Mouse (Mus musculus) stomach, embryonic 16.5 days (tissue): ENCODE measurements around the gene Adgrl1. TPM values are rescaled to one million over a fixed set of nuclear protein-coding genes. Genes with fewer than 3 reads are reported as not detected.
"Not testable (repeated sequence)": the region's sequence is repeated elsewhere in the genome, so short reads cannot be mapped to it uniquely, and the experiment has no call there.

Experiments used
- ATAC-seq: fragments of 200-750 bp; cut with Nextera tagmentation; 2 replicates; pipeline ENCODE4 v1.8.0; 2017; ENCODE audit warnings: moderate number of reproducible peaks, moderate TSS enrichment; ENCODE audit not compliant: insufficient read depth, low FRiP score
- H3K27ac ChIP-seq: fragments of 300-500 bp; sonication (generic); 2 replicates; pipeline ENCODE4 v1.5.1; 2014; ENCODE audit warnings: low read length
- H3K27me3 ChIP-seq: fragments of 300-500 bp; sonication (generic); 2 replicates; pipeline ENCODE4 v1.6.1; 2014; ENCODE audit warnings: low read length, control low read depth, mixed read lengths; ENCODE audit not compliant: control insufficient read depth, insufficient read depth
- H3K36me3 ChIP-seq: fragments of 300-500 bp; sonication (generic); 2 replicates; pipeline ENCODE4 v1.6.1; 2014; ENCODE audit warnings: low read length; ENCODE audit not compliant: control insufficient read depth, insufficient read depth
- H3K4me1 ChIP-seq: fragments of 300-500 bp; sonication (generic); 2 replicates; pipeline ENCODE4 v1.6.1; 2014; ENCODE audit warnings: low read length, control low read depth, mixed read lengths; ENCODE audit not compliant: control insufficient read depth, insufficient read depth
- H3K4me2 ChIP-seq: fragments of 300-500 bp; sonication (generic); 2 replicates; pipeline ENCODE4 v1.6.1; 2014; ENCODE audit warnings: low read depth, low read length, mixed read lengths
- H3K4me3 ChIP-seq: fragments of 300-500 bp; sonication (generic); replicated peaks from 2 replicates; pipeline ENCODE4 v1.5.1; 2014; ENCODE audit warnings: mild to moderate bottlenecking, low read length
- H3K9ac ChIP-seq: fragments of 300-500 bp; sonication (generic); 2 replicates; pipeline ENCODE4 v1.6.1; 2014; ENCODE audit warnings: low read length
- H3K9me3 ChIP-seq: fragments of 300-500 bp; sonication (generic); replicated peaks from 2 replicates; pipeline ENCODE4 v1.6.1; 2016; ENCODE audit warnings: low read length, control low read depth; ENCODE audit not compliant: control insufficient read depth
- whole genome bisulfite sequencing: fragments of 180-500 bp; shearing (Covaris S2); extraction: QIAGEN DNeasy Blood & Tissue Kit; methylation state at CpG from one replicate; pipeline ENCODE4 v1.1.7; 2014; 5-methylcytosine and 5-hydroxymethylcytosine counted together
- microRNA-seq: library from miRNA; unstranded; fragments of <30 nt; microRNA quantifications from one replicate; pipeline ENCODE4, GENCODE M21; 2016
- polyA plus RNA-seq: library from polyadenylated mRNA; unstranded; fragments of >200 nt; fragmentation: Nextera tagmentation; extraction: Ambion mirVana; gene quantifications from 2 replicates; pipeline ENCODE4 v1.2.1, GENCODE M21; 2015

The Adgrl1 gene
- polyA plus RNA-seq, 1 experiment from 2014 or later: 13.2 TPM

DNA sequence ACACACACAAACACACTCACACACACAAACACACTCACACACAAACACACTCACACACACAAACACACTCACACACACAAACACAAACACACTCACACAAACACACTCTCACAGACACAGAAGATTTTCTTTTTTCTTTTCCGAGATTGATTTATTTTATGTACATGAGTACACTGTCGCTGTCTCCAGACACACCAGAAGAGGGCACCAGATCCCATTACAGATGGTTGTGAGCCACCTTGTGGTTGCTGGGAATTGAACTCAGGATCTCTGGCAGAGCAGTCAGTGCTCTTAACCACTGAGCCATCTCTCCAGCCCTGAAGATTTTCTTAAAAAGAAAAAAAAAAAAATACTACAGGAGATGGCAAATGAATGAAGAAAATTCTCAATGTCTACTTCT is 83.3 kb downstream of the Adgrl1 start:
- not testable (repeated sequence) for H3K9me3 ChIP-seq, H3K4me3 ChIP-seq, H3K4me1 ChIP-seq, H3K27ac ChIP-seq, ATAC-seq, H3K4me2 ChIP-seq, H3K27me3 ChIP-seq, H3K9ac ChIP-seq
- H3K36me3 ChIP-seq: peaks cover 36% of the 10 kb centered on the region
- WGBS: 90% methylated on average over 2 of the region's 2 CpGs

DNA sequence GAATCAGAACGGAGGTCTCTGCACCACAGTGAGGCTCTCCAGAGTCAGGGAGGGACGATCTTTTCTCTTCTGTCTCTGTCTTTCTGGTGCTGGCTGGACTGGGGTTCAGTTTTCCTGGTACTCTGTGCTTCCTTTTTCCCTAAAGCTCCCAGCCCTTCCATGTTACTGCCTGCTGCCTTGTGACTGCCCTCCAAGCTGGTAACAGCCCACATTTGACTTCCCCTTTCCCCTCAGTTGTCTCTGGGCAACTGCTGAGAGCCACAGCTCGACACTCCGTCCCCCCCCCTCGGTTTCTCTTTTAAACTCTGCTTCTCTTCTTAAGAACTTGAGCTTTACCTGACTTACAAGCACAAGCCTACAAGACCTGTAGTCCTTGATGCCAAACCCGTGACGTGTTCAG is 89.3 kb downstream of the Adgrl1 start:
- no peak overlapping the region for H3K4me2 ChIP-seq
- H3K27me3 ChIP-seq: no peaks in the 10 kb centered on the region
- no peaks in the 10 kb centered on the region for H3K9me3 ChIP-seq
- WGBS: 83% methylated on average over 7 of the region's 7 CpGs
- no peaks in the 10 kb centered on the region for H3K4me1 ChIP-seq
- no peak for ATAC-seq
- H3K36me3 ChIP-seq: peaks cover 18% of the 10 kb centered on the region
- H3K27ac ChIP-seq: no peak overlapping the region
- no peak overlapping the region for H3K9ac ChIP-seq
- H3K4me3 ChIP-seq: no peak overlapping the region

DNA sequence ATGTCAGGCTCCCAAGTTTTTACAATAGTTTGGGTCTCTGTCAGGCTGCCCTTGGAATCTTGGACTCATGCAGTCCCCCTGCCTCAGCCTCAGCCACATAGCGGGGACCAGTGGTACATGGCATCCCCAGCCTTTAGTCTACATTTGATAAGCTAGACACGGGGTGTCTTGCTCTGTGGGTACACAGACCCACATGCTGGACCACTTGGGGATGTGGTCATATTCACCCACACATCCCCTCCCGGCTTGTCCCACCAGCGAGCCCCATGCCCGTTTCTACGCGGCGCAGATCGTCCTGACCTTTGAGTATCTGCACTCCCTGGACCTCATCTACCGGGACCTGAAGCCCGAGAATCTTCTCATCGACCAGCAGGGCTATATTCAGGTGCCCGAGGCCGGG is 90.3 kb downstream of the Adgrl1 start:
- Histone ChIP-seq H3K27me3 (no peaks in the 10 kb centered on the region), H3K9ac (no peak overlapping the region), H3K27ac (no peak overlapping the region), H3K9me3 (no peaks in the 10 kb centered on the region), H3K4me3 (no peak overlapping the region), H3K4me2 (no peak overlapping the region), H3K4me1 (no peaks in the 10 kb centered on the region), H3K36me3 (peaks cover 18% of the 10 kb centered on the region)
- 95% methylated on average over 14 of the region's 14 CpGs for WGBS
- ATAC-seq: no peak

Small RNA genes within 50 kb of the gene (microRNA-seq; reads per million reads assigned to microRNA genes)
- gene Gm44330: not detected
- gene Gm44450: not detected

Other genes starting within 250 kb of the Adgrl1 start
- gene Gipc1, start 247.4 kb upstream of the Adgrl1 start, polyA plus RNA-seq: 190 TPM in 2 replicates
- 5.7 and 6.3 TPM in 2 replicates for gene Ptger1, start 233.4 kb upstream of the Adgrl1 start, polyA plus RNA-seq
- gene Pkn1, start 200.9 kb upstream of the Adgrl1 start, polyA plus RNA-seq: 14.7 and 19.9 TPM in 2 replicates
- 154 and 167 TPM in 2 replicates for gene Ddx39, start 184.9 kb upstream of the Adgrl1 start, polyA plus RNA-seq
- 40.5 and 45.6 TPM in 2 replicates for gene Adgre5, start 158.8 kb upstream of the Adgrl1 start, polyA plus RNA-seq
- 0.39 and 0.67 TPM in 2 replicates for gene Gm10644, start 55.1 kb downstream of the Adgrl1 start, polyA plus RNA-seq
- 49.4 and 53.1 TPM in 2 replicates for gene Asf1b, start 55.4 kb downstream of the Adgrl1 start, polyA plus RNA-seq
- 49.5 and 79.8 TPM in 2 replicates for gene Prkaca, start 72.9 kb downstream of the Adgrl1 start, polyA plus RNA-seq
- gene Samd1, start 97.6 kb downstream of the Adgrl1 start, polyA plus RNA-seq: 6.6 and 7.4 TPM in 2 replicates
- 0.58 and 0.71 TPM in 2 replicates for gene 1700067K01Rik, start 101.4 kb downstream of the Adgrl1 start, polyA plus RNA-seq
- 0.50 and 0.80 TPM in 2 replicates for gene 2210011C24Rik, start 112.1 kb downstream of the Adgrl1 start, polyA plus RNA-seq
- 4.1 and 4.9 TPM in 2 replicates for gene Palm3, start 121.4 kb downstream of the Adgrl1 start, polyA plus RNA-seq
- 1.3 and 1.5 TPM in 2 replicates for gene Il27ra, start 142.5 kb downstream of the Adgrl1 start, polyA plus RNA-seq
- gene Rln3, start 144.9 kb downstream of the Adgrl1 start, polyA plus RNA-seq: 0.22 TPM in 1 of 2 replicates, not detected in the other
- 1.4 and 1.5 TPM in 2 replicates for gene Gm10643, start 165.0 kb downstream of the Adgrl1 start, polyA plus RNA-seq
- gene Rfx1, start 166.7 kb downstream of the Adgrl1 start, polyA plus RNA-seq: 6.1 and 6.3 TPM in 2 replicates
- gene Dcaf15, start 204.7 kb downstream of the Adgrl1 start, polyA plus RNA-seq: 6.4 and 7.5 TPM in 2 replicates
- 0.25 and 0.26 TPM in 2 replicates for gene Podnl1, start 225.9 kb downstream of the Adgrl1 start, polyA plus RNA-seq
- 25.5 and 25.7 TPM in 2 replicates for gene Cc2d1a, start 247.8 kb downstream of the Adgrl1 start, polyA plus RNA-seq
- gene 4930432K21Rik, start 247.9 kb downstream of the Adgrl1 start, polyA plus RNA-seq: 1.0 and 1.1 TPM in 2 replicates